Mouse (Mus musculus) thymus, adult 2 months (tissue): Measurements from ENCODE around the gene Lat2.

Experiments used
- CTCF ChIP-seq: fragments of 200-500 bp; IDR thresholded peaks from 2 replicates; pipeline ENCODE4 v1.5.1; 2012; ENCODE audit warnings: mild to moderate bottlenecking, control low read depth, low read length, moderate library complexity, borderline replicate concordance; ENCODE audit not compliant: control insufficient read depth, poor library complexity, insufficient read depth; ENCODE audit errors: extremely low read depth
- POLR2A ChIP-seq: fragments of 200-500 bp; IDR thresholded peaks from 2 replicates; pipeline ENCODE4 v1.6.1; 2012; ENCODE audit warnings: mild to moderate bottlenecking, low read length, control low read depth, moderate library complexity; ENCODE audit not compliant: control insufficient read depth, poor library complexity, insufficient read depth; ENCODE audit errors: extremely low read depth

- no peak for TF ChIP-seq CTCF
- no peak for TF ChIP-seq POLR2A
Measured at GRCm38 (mm10) chr5:134622069-134622468, 7.2 kb upstream of the Lat2 start.
